Mouse (Mus musculus) midbrain, embryonic 13.5 days (tissue): Measurements from ENCODE around the gene Capn10. TPM values are rescaled to one million over a fixed set of nuclear protein-coding genes. Genes with fewer than 3 reads are reported as not detected.
"Not testable (repeated sequence)": the region's sequence is repeated elsewhere in the genome, so short reads cannot be mapped to it uniquely, and the experiment has no call there.

Source experiments
- ATAC-seq: fragments of 200-750 bp; cut with Nextera tagmentation; 2 replicates; pipeline ENCODE4 v1.8.0; 2017; ENCODE audit warnings: mild to moderate bottlenecking, moderate TSS enrichment, moderate library complexity
- H3K27ac ChIP-seq: fragments of 300-500 bp; sonication (generic); 2 replicates; pipeline ENCODE4 v1.5.1; 2015; ENCODE audit warnings: inconsistent platforms, mild to moderate bottlenecking, moderate library complexity
- H3K27me3 ChIP-seq: fragments of 300-500 bp; sonication (generic); 2 replicates; pipeline ENCODE4 v1.6.1; 2015; ENCODE audit warnings: mild to moderate bottlenecking, inconsistent platforms
- H3K36me3 ChIP-seq: fragments of 300-500 bp; sonication (generic); 2 replicates; pipeline ENCODE4 v1.6.1; 2015; ENCODE audit warnings: mild to moderate bottlenecking, inconsistent platforms
- H3K4me1 ChIP-seq: fragments of 300-500 bp; sonication (generic); replicated peaks from 2 replicates; pipeline ENCODE4 v1.6.1; 2015; ENCODE audit warnings: inconsistent platforms
- H3K4me2 ChIP-seq: fragments of 300-500 bp; sonication (generic); replicated peaks from 2 replicates; pipeline ENCODE4 v1.6.1; 2015; ENCODE audit warnings: moderate library complexity, mild to moderate bottlenecking, inconsistent platforms
- H3K4me3 ChIP-seq: fragments of 300-500 bp; sonication (generic); replicated peaks from 2 replicates; pipeline ENCODE4 v1.5.1; 2015; ENCODE audit warnings: mild to moderate bottlenecking, inconsistent platforms
- H3K9ac ChIP-seq: fragments of 300-500 bp; sonication (generic); replicated peaks from 2 replicates; pipeline ENCODE4 v1.6.1; 2015; ENCODE audit warnings: mild to moderate bottlenecking, inconsistent platforms
- H3K9me3 ChIP-seq: fragments of 300-500 bp; sonication (generic); 2 replicates; pipeline ENCODE4 v1.6.1; 2016; ENCODE audit warnings: mild to moderate bottlenecking, inconsistent platforms
- WGBS: fragments of 180-500 bp; shearing (Covaris S2); methylation state at CpG from one replicate; pipeline ENCODE4 v1.1.7; 2015; 5-methylcytosine and 5-hydroxymethylcytosine counted together
- polyA plus RNA-seq: library from polyadenylated mRNA; unstranded; fragments of >200 nt; fragmentation: Nextera tagmentation; extraction: Ambion mirVana; gene quantifications from 2 replicates; pipeline ENCODE4 v1.2.1, GENCODE M21; 2015

Capn10 gene
- polyA plus RNA-seq, 1 experiment from 2014 or later: 62.6 TPM

DNA sequence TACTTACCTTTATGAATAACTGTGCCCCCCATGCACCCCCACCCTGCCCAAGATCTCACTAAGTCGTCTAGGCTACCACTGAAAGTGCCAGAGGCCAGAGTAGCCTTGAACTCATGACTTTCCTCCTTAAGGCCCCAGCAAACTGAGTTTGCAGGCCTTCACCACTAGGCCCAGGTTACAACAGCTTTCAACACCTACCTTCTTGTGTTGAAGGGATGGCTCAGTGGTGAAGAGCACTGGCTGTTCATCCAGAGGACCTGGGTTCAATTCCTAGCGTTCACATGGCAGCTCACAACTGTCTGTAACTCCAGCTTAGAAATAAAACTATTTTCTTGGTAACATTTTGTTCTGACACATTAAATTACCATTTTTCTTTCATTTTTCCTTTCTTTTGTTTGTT, 19.5 kb downstream of the Capn10 start:
- no peak for ATAC-seq
- Histone ChIP-seq H3K9me3 (no peaks in the 10 kb centered on the region), H3K4me1 (no peaks in the 10 kb centered on the region), H3K4me3 (no peak overlapping the region), H3K4me2 (no peak overlapping the region), H3K36me3 (peaks cover 19% of the 10 kb centered on the region), H3K9ac (no peak overlapping the region), H3K27ac (no peak overlapping the region), H3K27me3 (no peaks in the 10 kb centered on the region)
- 78% methylated on average over 2 of the region's 2 CpGs for WGBS

DNA sequence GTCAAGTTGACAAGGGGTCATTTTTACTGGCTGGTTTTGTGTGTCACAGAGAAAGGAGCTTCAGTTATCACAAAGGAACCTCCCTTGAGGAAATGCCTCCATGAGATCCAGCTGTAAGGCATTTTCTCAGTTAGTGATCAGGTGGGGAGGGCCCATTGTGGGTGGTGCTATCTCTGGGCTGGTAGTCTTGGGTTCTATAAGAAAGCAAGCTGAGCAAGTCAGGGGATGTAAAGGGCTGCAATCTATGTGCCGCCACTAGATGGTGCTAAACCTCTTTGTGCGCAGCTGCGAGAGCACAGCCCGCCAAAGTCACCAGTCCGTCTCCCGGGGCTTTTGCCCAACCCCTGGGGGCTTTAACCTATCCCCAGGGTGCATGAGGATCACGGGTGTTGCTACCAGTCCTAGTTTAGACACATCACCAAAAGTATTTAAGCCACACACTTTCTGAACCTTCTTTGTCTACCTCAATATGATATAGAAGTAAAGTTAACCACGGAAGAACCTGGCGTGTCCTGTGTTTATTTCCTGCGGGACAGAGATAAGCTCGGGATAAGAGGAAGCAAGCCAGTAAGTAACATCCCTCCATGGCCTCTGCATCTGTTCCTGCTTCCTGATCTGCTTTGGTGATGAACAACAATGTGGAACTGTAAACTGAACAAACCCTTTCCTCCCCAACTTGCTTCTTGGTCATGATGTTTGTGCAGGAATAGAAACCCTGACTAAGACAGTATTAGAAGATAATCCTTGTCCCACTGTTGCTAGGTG, 22.6 kb downstream of the Capn10 start:
- not testable (repeated sequence) for H3K27ac ChIP-seq, H3K9me3 ChIP-seq, H3K9ac ChIP-seq, H3K36me3 ChIP-seq, H3K4me1 ChIP-seq, H3K4me3 ChIP-seq, ATAC-seq, H3K27me3 ChIP-seq
- H3K4me2 ChIP-seq: peak overlapping the region; percentile 41
- WGBS: 10% methylated on average over 11 of the region's 11 CpGs

DNA sequence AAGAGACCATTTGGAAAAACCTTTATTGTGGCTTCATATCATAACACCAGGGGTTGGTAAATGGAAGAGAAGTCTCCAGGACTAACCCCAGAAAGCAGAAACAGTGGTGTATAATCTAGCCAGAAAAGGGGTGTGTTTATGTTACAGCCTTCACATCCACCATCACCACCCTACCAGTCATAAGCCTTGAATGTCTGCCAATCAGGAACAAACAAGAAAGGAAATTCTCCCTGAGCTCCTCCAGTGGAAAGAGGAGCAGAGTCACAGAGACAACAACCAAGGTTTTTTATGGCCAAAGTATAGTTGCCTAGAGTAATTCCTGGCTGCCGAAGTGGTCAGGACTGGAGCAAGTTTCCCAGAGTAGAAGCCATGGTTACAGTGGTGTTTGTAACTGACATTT, 24.8 kb downstream of the Capn10 start:
- no peaks in the 10 kb centered on the region for H3K9me3 ChIP-seq
- H3K9ac ChIP-seq: no peak overlapping the region
- no peak for ATAC-seq
- 83% methylated on average over 1 of the region's 1 CpGs for WGBS
- H3K36me3 ChIP-seq: no peaks in the 10 kb centered on the region
- H3K4me2 ChIP-seq: no peak overlapping the region
- no peak overlapping the region for H3K4me3 ChIP-seq
- H3K27ac ChIP-seq: no peak overlapping the region
- H3K27me3 ChIP-seq: no peaks in the 10 kb centered on the region
- H3K4me1 ChIP-seq: no peaks in the 10 kb centered on the region

DNA sequence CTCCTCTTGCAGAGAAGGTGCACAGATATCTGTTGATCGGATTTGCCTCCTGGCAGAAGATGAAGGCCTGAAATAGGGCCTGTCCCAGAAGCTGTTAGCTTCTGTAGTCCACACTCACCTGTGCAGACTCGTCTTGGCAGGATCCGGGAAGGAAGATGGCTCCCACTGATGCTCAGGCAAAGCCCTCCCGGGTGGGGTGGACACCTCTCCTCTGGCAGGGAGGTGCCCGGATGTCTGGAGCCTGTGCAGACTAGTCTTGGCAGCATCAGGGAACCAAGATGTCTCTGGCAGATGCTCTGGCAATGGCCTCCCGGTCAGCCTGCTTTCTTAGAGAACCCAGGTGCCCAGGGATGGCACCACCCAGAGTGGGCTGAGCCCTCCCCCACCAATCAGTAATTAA, 36.6 kb downstream of the Capn10 start:
- ATAC-seq, H3K4me3 ChIP-seq, H3K36me3 ChIP-seq, H3K4me1 ChIP-seq, H3K27ac ChIP-seq, H3K9me3 ChIP-seq, H3K9ac ChIP-seq, H3K4me2 ChIP-seq, H3K27me3 ChIP-seq: not testable (repeated sequence)
- WGBS: 88% methylated on average over 6 of the region's 6 CpGs

DNA sequence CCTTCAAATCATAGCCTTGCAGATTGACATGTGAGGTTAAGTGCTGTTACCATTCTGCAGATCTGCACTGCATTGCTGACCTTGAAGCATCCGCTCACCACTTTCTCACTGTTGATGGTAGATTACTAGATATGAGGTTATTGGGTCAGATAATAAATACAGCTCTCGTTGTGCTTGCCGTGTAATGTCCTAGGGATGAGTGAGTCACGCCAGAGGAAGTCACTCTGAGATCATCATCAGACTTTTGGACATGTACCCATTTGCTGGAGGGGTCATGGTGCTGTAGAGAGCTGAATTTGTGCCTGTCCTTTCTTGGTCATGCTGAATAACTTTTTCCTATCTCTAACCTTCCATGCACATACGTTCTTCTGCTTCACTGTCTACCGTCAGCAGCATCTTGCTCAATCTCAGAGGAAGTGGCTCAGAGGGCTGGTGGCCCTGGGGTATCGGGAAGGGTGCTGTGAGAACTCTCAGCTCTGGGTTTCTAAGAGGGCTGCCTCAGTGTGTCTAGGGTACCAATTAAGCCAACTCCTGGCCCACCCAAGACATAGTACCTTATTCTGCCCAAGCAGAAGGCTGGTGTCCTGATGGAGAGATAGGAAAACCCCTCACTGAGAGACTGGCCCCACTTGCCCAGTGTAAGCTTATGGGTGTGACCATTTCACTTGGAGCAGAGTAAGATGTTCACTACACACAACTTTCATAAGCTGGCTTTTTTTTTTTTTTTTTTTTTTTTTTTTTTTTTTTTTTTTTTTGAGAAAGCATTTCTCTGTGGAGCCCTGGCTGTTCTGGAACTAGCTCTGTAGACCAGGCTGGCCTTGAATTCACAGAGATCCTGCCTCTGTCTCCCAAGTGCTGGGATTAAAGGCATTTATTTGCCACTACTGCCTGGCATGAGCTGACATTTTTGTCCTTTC, 38.0 kb downstream of the Capn10 start:
- WGBS: 92% methylated on average over 7 of the region's 7 CpGs
- H3K27ac ChIP-seq: no peak overlapping the region

DNA sequence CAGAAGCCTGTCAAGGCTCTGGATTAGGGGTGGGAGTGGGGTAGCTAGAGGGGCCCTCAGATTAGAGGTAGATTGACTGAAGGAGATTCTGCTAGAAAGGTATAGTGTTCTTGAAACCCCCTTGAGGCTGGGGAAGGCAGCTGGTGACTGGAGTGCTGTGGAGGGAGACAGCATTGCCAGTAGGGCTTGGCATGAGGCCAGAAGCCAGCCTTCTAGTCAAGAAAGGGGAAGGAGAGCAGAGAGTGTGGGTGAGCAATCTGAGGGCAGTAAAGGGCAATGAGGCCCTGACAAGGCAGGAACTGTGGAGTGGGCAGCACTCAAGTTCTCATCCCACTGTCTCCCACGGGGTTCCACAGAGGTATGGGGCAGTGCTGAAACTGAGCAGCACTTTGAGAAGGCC, 38.7 kb downstream of the Capn10 start:
- Histone ChIP-seq H3K27me3 (no peaks in the 10 kb centered on the region), H3K9me3 (no peaks in the 10 kb centered on the region), H3K4me3 (no peak overlapping the region), H3K27ac (no peak overlapping the region), H3K4me1 (0 out of 2 replicates have a peak, but pooled peaks cover 5% of the 10 kb centered on the region), H3K9ac (no peak overlapping the region), H3K4me2 (no peak overlapping the region), H3K36me3 (no peaks in the 10 kb centered on the region)
- no peak for ATAC-seq
- 58% methylated on average over 1 of the region's 1 CpGs for WGBS

More for the DNA sequence above, 38.0 kb downstream of the Capn10 start:
- Histone ChIP-seq H3K9me3 (no peaks in the 10 kb centered on the region), H3K9ac (no peak overlapping the region), H3K36me3 (no peaks in the 10 kb centered on the region), H3K27me3 (no peaks in the 10 kb centered on the region), H3K4me1 (0 out of 2 replicates have a peak, but pooled peaks cover 5% of the 10 kb centered on the region), H3K4me3 (no peak overlapping the region), H3K4me2 (no peak overlapping the region)
- ATAC-seq: no peak

DNA sequence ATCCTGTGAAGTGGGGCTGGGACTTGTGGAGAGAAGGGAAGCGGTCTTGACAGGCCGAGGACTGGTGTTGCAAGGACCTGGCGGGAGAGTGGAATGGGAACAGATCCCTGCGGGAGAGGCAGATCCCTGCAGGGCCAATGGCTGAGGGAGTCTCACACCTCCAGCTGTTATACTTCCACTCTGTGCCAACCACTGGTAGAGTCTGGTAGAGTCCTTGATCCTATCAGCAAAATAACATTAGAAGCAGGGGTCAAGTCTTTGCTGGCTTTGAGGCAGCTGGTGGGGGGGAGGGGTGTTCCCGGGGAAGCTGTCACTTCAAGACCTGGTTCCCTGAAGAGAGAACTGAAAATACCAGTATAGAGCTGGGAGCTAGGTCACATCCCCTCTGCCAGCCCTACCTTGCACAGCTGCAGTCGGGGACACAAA, 42.0 kb downstream of the Capn10 start:
- H3K9me3 ChIP-seq: no peaks in the 10 kb centered on the region
- WGBS: 58% methylated on average over 6 of the region's 6 CpGs
- no peaks in the 10 kb centered on the region for H3K36me3 ChIP-seq
- ATAC-seq: no peak
- H3K9ac ChIP-seq: no peak overlapping the region
- H3K27me3 ChIP-seq: no peaks in the 10 kb centered on the region
- no peak overlapping the region for H3K27ac ChIP-seq
- no peak overlapping the region for H3K4me3 ChIP-seq
- no peak overlapping the region for H3K4me2 ChIP-seq
- H3K4me1 ChIP-seq: 0 out of 2 replicates have a peak, but pooled peaks cover 5% of the 10 kb centered on the region

DNA sequence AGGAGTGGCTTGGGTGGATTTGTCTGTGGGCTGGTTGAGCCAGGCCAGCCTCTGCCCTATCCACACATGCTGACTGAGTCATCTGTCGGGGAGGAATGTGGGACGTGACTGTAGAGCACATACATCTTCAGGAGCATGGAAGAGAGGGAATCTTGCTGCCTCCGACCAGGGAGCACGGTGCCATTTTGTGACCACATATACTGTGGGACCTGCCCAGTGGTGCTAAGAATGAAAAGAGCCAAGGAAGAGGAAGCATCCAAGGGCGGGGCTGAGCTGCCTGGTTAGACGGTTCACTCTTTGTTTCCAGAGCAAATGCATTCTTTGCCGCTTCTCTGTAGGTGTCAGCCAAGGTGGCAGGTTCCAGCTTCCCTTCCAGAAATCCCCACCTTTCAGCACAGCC, 44.5 kb downstream of the Capn10 start:
- ATAC-seq: no peak

DNA sequence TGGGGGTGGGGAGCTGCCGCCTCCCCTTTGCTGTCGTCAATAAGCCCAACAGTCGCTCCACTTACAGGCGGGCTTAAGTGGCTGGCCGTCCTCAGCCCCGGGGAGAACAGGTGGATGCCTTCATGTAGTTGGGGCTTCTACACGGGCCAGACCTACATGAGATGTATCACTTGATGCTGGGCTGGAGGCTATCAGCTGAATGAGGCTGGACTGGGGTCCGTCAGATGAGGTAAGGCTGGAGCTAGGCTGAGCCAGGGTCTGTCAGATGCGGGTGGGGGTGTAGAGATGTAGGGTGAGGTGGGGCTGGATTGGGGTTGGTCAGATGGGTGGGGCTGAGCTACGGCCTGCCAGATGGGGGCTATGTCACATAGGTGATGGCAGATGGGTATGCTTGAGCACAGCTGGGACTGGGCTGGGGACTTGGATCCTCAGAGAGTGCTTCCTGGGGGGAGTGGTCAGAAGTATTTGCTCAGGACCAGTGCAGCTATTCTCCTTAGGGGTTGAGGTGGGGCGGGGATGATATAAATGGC, 45.0 kb downstream of the Capn10 start:
- ATAC-seq: peak; percentile 51; the same call in 1 of the 2 replicates
- Histone ChIP-seq H3K36me3 (no peaks in the 10 kb centered on the region), H3K9ac (no peak overlapping the region), H3K27me3 (no peaks in the 10 kb centered on the region), H3K4me3 (no peak overlapping the region), H3K27ac (no peak overlapping the region), H3K9me3 (no peaks in the 10 kb centered on the region), H3K4me1 (0 out of 2 replicates have a peak, but pooled peaks cover 3% of the 10 kb centered on the region), H3K4me2 (no peak overlapping the region)
- WGBS: 40% methylated on average over 11 of the region's 11 CpGs

More for the DNA sequence above, 44.5 kb downstream of the Capn10 start:
- Histone ChIP-seq H3K36me3 (no peaks in the 10 kb centered on the region), H3K4me3 (no peak overlapping the region), H3K4me1 (0 out of 2 replicates have a peak, but pooled peaks cover 3% of the 10 kb centered on the region), H3K9me3 (no peaks in the 10 kb centered on the region), H3K27me3 (no peaks in the 10 kb centered on the region), H3K9ac (no peak overlapping the region), H3K27ac (no peak overlapping the region), H3K4me2 (no peak overlapping the region)
- 51% methylated on average over 7 of the region's 7 CpGs for WGBS

DNA sequence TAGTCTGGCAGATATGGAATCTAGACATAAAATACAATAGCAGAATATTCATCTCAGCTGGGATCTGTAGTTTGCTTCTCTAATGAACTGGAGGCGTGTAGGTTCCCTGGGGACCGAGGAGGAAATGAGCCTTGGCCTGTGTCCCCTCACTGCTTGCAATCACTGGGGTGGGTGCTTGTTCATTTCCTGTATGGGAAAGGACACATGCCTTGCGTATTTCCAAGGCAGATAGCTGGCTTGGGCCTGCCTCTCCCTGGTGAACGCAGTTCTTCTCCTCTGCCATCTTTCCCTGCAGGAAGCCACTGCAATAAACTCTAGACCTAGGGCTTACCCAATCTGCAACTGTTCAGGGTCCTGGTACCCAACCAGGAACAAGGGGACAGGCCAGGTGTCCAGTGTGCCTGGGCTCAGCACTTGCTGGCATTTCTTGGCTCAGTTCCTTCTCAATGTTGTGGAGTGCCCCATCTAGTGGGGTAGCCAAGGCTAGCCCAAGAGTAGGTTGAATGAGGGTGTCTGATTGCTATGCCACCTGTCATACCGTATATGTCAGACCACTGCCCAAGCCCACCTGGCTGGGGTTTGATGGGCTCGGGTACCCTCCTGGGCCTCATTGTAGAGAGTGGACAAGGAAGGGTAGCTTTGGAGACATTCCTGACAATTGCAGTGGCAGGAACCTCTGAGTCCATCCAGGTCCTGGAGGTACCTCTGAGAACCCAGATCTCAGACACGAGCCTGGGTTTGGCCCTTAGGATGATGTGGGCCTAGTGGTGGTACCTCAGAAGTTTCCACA, 47.1 kb downstream of the Capn10 start:
- Histone ChIP-seq H3K27me3 (no peaks in the 10 kb centered on the region), H3K36me3 (no peaks in the 10 kb centered on the region), H3K9me3 (no peaks in the 10 kb centered on the region), H3K9ac (no peak overlapping the region), H3K27ac (no peak overlapping the region), H3K4me3 (no peak overlapping the region), H3K4me1 (0 out of 2 replicates have a peak, but pooled peaks cover 2% of the 10 kb centered on the region), H3K4me2 (no peak overlapping the region)
- no peak for ATAC-seq
- 84% methylated on average over 7 of the region's 7 CpGs for WGBS

DNA sequence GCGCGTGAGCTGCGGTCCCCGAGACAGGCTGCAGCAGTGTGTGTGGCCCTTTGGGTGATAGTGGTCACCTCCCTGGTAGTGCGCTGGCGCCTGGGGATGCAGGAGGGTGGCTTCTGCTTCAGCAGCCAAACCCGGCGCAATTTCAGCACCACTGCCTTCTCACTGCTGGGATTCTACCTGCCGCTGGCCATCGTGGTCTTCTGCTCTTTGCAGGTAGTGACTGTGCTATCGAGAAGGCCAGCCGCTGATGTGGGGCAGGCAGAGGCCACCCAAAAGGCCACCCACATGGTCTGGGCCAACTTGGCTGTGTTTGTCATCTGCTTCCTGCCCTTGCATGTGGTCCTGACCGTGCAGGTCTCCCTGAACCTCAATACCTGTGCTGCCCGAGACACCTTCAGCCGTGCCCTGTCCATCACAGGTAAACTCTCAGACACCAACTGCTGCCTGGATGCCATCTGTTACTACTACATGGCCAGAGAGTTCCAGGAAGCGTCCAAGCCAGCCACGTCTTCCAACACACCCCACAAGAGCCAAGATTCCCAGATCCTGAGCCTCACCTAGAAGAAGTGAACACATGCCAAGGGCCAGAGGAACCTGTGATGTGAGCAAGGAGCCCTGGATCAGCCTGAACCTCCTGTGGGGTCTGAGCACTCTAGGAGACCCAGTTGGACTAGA, 48.9 kb downstream of the Capn10 start:
- Histone ChIP-seq H3K9ac (no peak overlapping the region), H3K4me1 (no peaks in the 10 kb centered on the region), H3K36me3 (no peaks in the 10 kb centered on the region), H3K4me2 (no peak overlapping the region), H3K27me3 (no peaks in the 10 kb centered on the region), H3K4me3 (no peak overlapping the region), H3K27ac (no peak overlapping the region), H3K9me3 (no peaks in the 10 kb centered on the region)
- no peak for ATAC-seq
- 92% methylated on average over 17 of the region's 17 CpGs for WGBS
